Mouse (Mus musculus): ENCODE measurements around the gene Gna12.

- TF ChIP-seq CTCF (IDR thresholded peaks at IDR 0.05; ENCODE audit: borderline replicate concordance, insufficient read depth, low read length) (no peak), POLR2A (IDR thresholded peaks at IDR 0.05; ENCODE audit: low read depth, low read length) (no peak)
These were observed 13.2 kb downstream of the Gna12 start for GRCm38 (mm10) chr5:140816950-140817568.
